Mouse (Mus musculus): ENCODE measurements at regions not wholly inside any gene's neighbourhood (a gene's known extent, or its start where the extent isn't known, plus 50 kb on each side); places are given as distances from the start of the nearest gene placed in this dataset.

- H3K9ac ChIP-seq, result no peak overlapping the region
- H3K4me3 ChIP-seq (replicated peaks), result no peak overlapping the region
- H3K36me3 ChIP-seq, result no peaks in the 10 kb centered on the region
- no peak for ATAC-seq (ENCODE audit: insufficient number of reproducible peaks, low FRiP score, low TSS enrichment, low read depth)
- 59% methylated on average over 4 of the region's 4 CpGs for WGBS
- no peaks in the 10 kb centered on the region for H3K4me1 ChIP-seq
- H3K27me3 ChIP-seq, result no peaks in the 10 kb centered on the region
- H3K27ac ChIP-seq (replicated peaks), result no peak overlapping the region
- no peak overlapping the region for H3K4me2 ChIP-seq (replicated peaks)
- no peaks in the 10 kb centered on the region for H3K9me3 ChIP-seq (replicated peaks)
Measured at GRCm38 (mm10) chr4:9055876-9056275, 817.0 kb upstream of the Car8 start.

- Histone ChIP-seq H3K36me3 (no peaks in the 10 kb centered on the region), H3K9ac (no peak overlapping the region), H3K27me3 (no peaks in the 10 kb centered on the region), H3K27ac (replicated peaks) (no peak overlapping the region), H3K4me2 (replicated peaks) (no peak overlapping the region), H3K4me3 (replicated peaks) (no peak overlapping the region), H3K9me3 (replicated peaks) (no peaks in the 10 kb centered on the region), H3K4me1 (no peaks in the 10 kb centered on the region)
- 59% methylated on average over 9 of the region's 9 CpGs for WGBS
- ATAC-seq (ENCODE audit: insufficient number of reproducible peaks, low FRiP score, low TSS enrichment, low read depth), result no peak
Measured at GRCm38 (mm10) chr4:9055266-9055820, 816.5 kb upstream of the Car8 start.

- Histone ChIP-seq H3K4me2 (replicated peaks) (no peak overlapping the region), H3K36me3 (no peaks in the 10 kb centered on the region), H3K4me3 (replicated peaks) (no peak overlapping the region), H3K27me3 (no peaks in the 10 kb centered on the region), H3K9me3 (replicated peaks) (no peaks in the 10 kb centered on the region), H3K9ac (no peak overlapping the region), H3K4me1 (no peaks in the 10 kb centered on the region), H3K27ac (replicated peaks) (no peak overlapping the region)
- WGBS, result 91% methylated on average over 1 of the region's 1 CpGs
- no peak for ATAC-seq (ENCODE audit: insufficient number of reproducible peaks, low FRiP score, low TSS enrichment, low read depth)
Measured at GRCm38 (mm10) chr4:9048817-9049216, 810.0 kb upstream of the Car8 start.

- no peaks in the 10 kb centered on the region for H3K4me1 ChIP-seq
- H3K4me3 ChIP-seq (replicated peaks), result no peak overlapping the region
- no peaks in the 10 kb centered on the region for H3K27me3 ChIP-seq
- H3K36me3 ChIP-seq, result no peaks in the 10 kb centered on the region
- ATAC-seq (ENCODE audit: insufficient number of reproducible peaks, low FRiP score, low TSS enrichment, low read depth), result no peak
- H3K9ac ChIP-seq, result no peak overlapping the region
- H3K4me2 ChIP-seq (replicated peaks), result no peak overlapping the region
- H3K27ac ChIP-seq (replicated peaks), result no peak overlapping the region
- no peaks in the 10 kb centered on the region for H3K9me3 ChIP-seq (replicated peaks)
- WGBS, result 53% methylated on average over 4 of the region's 4 CpGs
Measured at GRCm38 (mm10) chr4:9047151-9047550, 808.3 kb upstream of the Car8 start.

GRCm38 (mm10) chr4:9046436-9046835 is 807.6 kb upstream of the Car8 start:
- no peaks in the 10 kb centered on the region for H3K4me1 ChIP-seq

GRCm38 (mm10) chr4:9046030-9046429 is 807.2 kb upstream of the Car8 start:
- WGBS, result 77% methylated on average over 4 of the region's 4 CpGs
- Histone ChIP-seq H3K4me1 (no peaks in the 10 kb centered on the region), H3K4me2 (replicated peaks) (no peak overlapping the region), H3K9me3 (replicated peaks) (no peaks in the 10 kb centered on the region), H3K27ac (replicated peaks) (no peak overlapping the region), H3K36me3 (no peaks in the 10 kb centered on the region), H3K4me3 (replicated peaks) (no peak overlapping the region), H3K9ac (no peak overlapping the region), H3K27me3 (no peaks in the 10 kb centered on the region)
- ATAC-seq (ENCODE audit: insufficient number of reproducible peaks, low FRiP score, low TSS enrichment, low read depth), result no peak

More at GRCm38 (mm10) chr4:9046436-9046835, 807.6 kb upstream of the Car8 start:
- no peaks in the 10 kb centered on the region for H3K36me3 ChIP-seq
- no peak overlapping the region for H3K9ac ChIP-seq
- no peak overlapping the region for H3K4me3 ChIP-seq (replicated peaks)
- WGBS, result 84% methylated on average over 14 of the region's 14 CpGs
- no peak overlapping the region for H3K4me2 ChIP-seq (replicated peaks)
- H3K9me3 ChIP-seq (replicated peaks), result no peaks in the 10 kb centered on the region
- no peaks in the 10 kb centered on the region for H3K27me3 ChIP-seq
- ATAC-seq (ENCODE audit: insufficient number of reproducible peaks, low FRiP score, low TSS enrichment, low read depth), result no peak
- H3K27ac ChIP-seq (replicated peaks), result no peak overlapping the region

- no peak for ATAC-seq (ENCODE audit: insufficient number of reproducible peaks, low FRiP score, low TSS enrichment, low read depth)
- Histone ChIP-seq H3K4me3 (replicated peaks) (no peak overlapping the region), H3K27me3 (no peaks in the 10 kb centered on the region), H3K9me3 (replicated peaks) (no peaks in the 10 kb centered on the region), H3K36me3 (no peaks in the 10 kb centered on the region), H3K9ac (no peak overlapping the region), H3K27ac (replicated peaks) (no peak overlapping the region), H3K4me2 (replicated peaks) (no peak overlapping the region), H3K4me1 (no peaks in the 10 kb centered on the region)
- WGBS, result 80% methylated on average over 4 of the region's 4 CpGs
Measured at GRCm38 (mm10) chr4:9036005-9036404, 797.2 kb upstream of the Car8 start.

GRCm38 (mm10) chr4:9035350-9035749 is 796.5 kb upstream of the Car8 start:
- no peaks in the 10 kb centered on the region for H3K9me3 ChIP-seq (replicated peaks)
- H3K4me3 ChIP-seq (replicated peaks), result no peak overlapping the region
- 45% methylated on average over 4 of the region's 4 CpGs for WGBS
- no peak overlapping the region for H3K4me2 ChIP-seq (replicated peaks)
- H3K36me3 ChIP-seq, result no peaks in the 10 kb centered on the region
- H3K4me1 ChIP-seq, result no peaks in the 10 kb centered on the region
- no peak for ATAC-seq (ENCODE audit: insufficient number of reproducible peaks, low FRiP score, low TSS enrichment, low read depth)
- no peak overlapping the region for H3K9ac ChIP-seq
- H3K27ac ChIP-seq (replicated peaks), result no peak overlapping the region
- H3K27me3 ChIP-seq, result no peaks in the 10 kb centered on the region

- Histone ChIP-seq H3K9ac (no peak overlapping the region), H3K36me3 (no peaks in the 10 kb centered on the region), H3K27me3 (no peaks in the 10 kb centered on the region), H3K4me1 (no peaks in the 10 kb centered on the region), H3K9me3 (replicated peaks) (no peaks in the 10 kb centered on the region), H3K4me2 (replicated peaks) (no peak overlapping the region), H3K4me3 (replicated peaks) (no peak overlapping the region), H3K27ac (replicated peaks) (no peak overlapping the region)
- ATAC-seq (ENCODE audit: insufficient number of reproducible peaks, low FRiP score, low TSS enrichment, low read depth), result no peak
- 43% methylated on average over 4 of the region's 4 CpGs for WGBS
Measured at GRCm38 (mm10) chr4:9034280-9034679, 795.4 kb upstream of the Car8 start.

- Histone ChIP-seq H3K4me3 (replicated peaks) (no peak overlapping the region), H3K36me3 (no peaks in the 10 kb centered on the region), H3K9ac (no peak overlapping the region), H3K4me1 (peaks cover 7% of the 10 kb centered on the region), H3K27me3 (0 out of 2 replicates have a peak, but pooled peaks cover 3% of the 10 kb centered on the region), H3K9me3 (replicated peaks) (no peaks in the 10 kb centered on the region), H3K27ac (replicated peaks) (no peak overlapping the region), H3K4me2 (replicated peaks) (no peak overlapping the region)
- ATAC-seq (ENCODE audit: insufficient number of reproducible peaks, low FRiP score, low TSS enrichment, low read depth), result no peak
- WGBS, result 86% methylated on average over 6 of the region's 6 CpGs
Measured at GRCm38 (mm10) chr4:9033106-9033642, 794.3 kb upstream of the Car8 start.

GRCm38 (mm10) chr4:9031634-9032033 is 792.8 kb upstream of the Car8 start:
- Histone ChIP-seq H3K27ac (replicated peaks) (no peak overlapping the region), H3K9me3 (replicated peaks) (no peaks in the 10 kb centered on the region), H3K9ac (no peak overlapping the region), H3K4me2 (replicated peaks) (no peak overlapping the region), H3K4me1 (peaks cover 11% of the 10 kb centered on the region), H3K36me3 (no peaks in the 10 kb centered on the region), H3K4me3 (replicated peaks) (no peak overlapping the region), H3K27me3 (peaks cover 3% of the 10 kb centered on the region; the same call in 1 of the 2 replicates)
- 43% methylated on average over 6 of the region's 6 CpGs for WGBS
- no peak for ATAC-seq (ENCODE audit: insufficient number of reproducible peaks, low FRiP score, low TSS enrichment, low read depth)

- Histone ChIP-seq H3K4me2 (replicated peaks) (peak overlapping the region; percentile 86), H3K4me1 (peaks cover 11% of the 10 kb centered on the region), H3K36me3 (no peaks in the 10 kb centered on the region), H3K4me3 (replicated peaks) (peak overlapping the region; percentile 43), H3K9ac (no peak overlapping the region), H3K27ac (replicated peaks) (no peak overlapping the region), H3K27me3 (peaks cover 14% of the 10 kb centered on the region), H3K9me3 (replicated peaks) (no peaks in the 10 kb centered on the region)
- WGBS, result 13% methylated on average over 6 of the region's 6 CpGs
- ATAC-seq (ENCODE audit: insufficient number of reproducible peaks, low FRiP score, low TSS enrichment, low read depth), result no peak
Measured at GRCm38 (mm10) chr4:9028946-9029345, 790.1 kb upstream of the Car8 start.
